Mouse (Mus musculus) cerebellum, adult 2 months (tissue): Measurements from ENCODE around the gene Slc8a3. TPM values are rescaled to one million over a fixed set of nuclear protein-coding genes. Genes with fewer than 3 reads are reported as not detected.

Experiments used
- DNase-seq, 2 experiments: peaks; one replicate each; pipeline ENCODE4 v3.0.0; 2021
- H3K27ac ChIP-seq: fragments of 200-500 bp; 2 replicates; pipeline ENCODE4 v1.5.1; 2012; ENCODE audit warnings: low read length, control low read depth, inconsistent platforms; ENCODE audit not compliant: insufficient read depth
- H3K27me3 ChIP-seq: fragments of 200-500 bp; 2 replicates; pipeline ENCODE4 v1.6.1; 2012; ENCODE audit warnings: inconsistent platforms, mild to moderate bottlenecking, low read length, moderate library complexity; ENCODE audit not compliant: control insufficient read depth, insufficient read depth
- H3K4me1 ChIP-seq: fragments of 200-500 bp; 2 replicates; pipeline ENCODE4 v1.6.1; 2011; ENCODE audit warnings: low read length; ENCODE audit not compliant: control insufficient read depth, insufficient read depth
- H3K4me3 ChIP-seq: fragments of 200-500 bp; replicated peaks from 2 replicates; pipeline ENCODE3; 2011; ENCODE audit warnings: mild to moderate bottlenecking, low read depth, low read length, control low read depth; ENCODE audit not compliant: insufficient read depth
- CTCF ChIP-seq: fragments of 200-500 bp; IDR thresholded peaks from 2 replicates; pipeline ENCODE4 v1.5.1; 2011; ENCODE audit warnings: low read depth, mild to moderate bottlenecking, control low read depth, low read length, moderate library complexity, borderline replicate concordance; ENCODE audit not compliant: insufficient read depth
- POLR2A ChIP-seq: fragments of 200-500 bp; IDR thresholded peaks from 2 replicates; pipeline ENCODE4 v1.6.1; 2011; ENCODE audit warnings: low read length, control low read depth, borderline replicate concordance; ENCODE audit not compliant: insufficient read depth
- WGBS: fragments of 180-500 bp; shearing (Covaris S2); methylation state at CpG from one replicate; pipeline ENCODE4 v1.1.7; 2018; 5-methylcytosine and 5-hydroxymethylcytosine counted together
- polyA plus RNA-seq: library from polyadenylated mRNA; depleted of rRNA; stranded (reverse); fragments of >200 nt; gene quantifications from 2 replicates; pipeline ENCODE4 v1.2.3, GENCODE M21; 2012

Gene Slc8a3
- polyA plus RNA-seq, 1 experiment = 24.2 TPM

GRCm38 (mm10) chr12:81269246-81269645 lies 63.7 kb downstream of the Slc8a3 start:
- H3K4me1 ChIP-seq = peaks cover 18% of the 10 kb centered on the region
- no peak for TF ChIP-seq POLR2A
- TF ChIP-seq CTCF = no peak
- DNase-seq = peak; percentile 43 to 78
- no peak overlapping the region for H3K27ac ChIP-seq
- 25% methylated on average over 5 of the region's 5 CpGs for WGBS
- no peaks in the 10 kb centered on the region for H3K27me3 ChIP-seq
- no peak overlapping the region for H3K4me3 ChIP-seq

- Histone ChIP-seq H3K4me3 (no peak overlapping the region), H3K4me1 (peaks cover under 1% of the 10 kb centered on the region; the same call in 1 of the 2 replicates), H3K27ac (no peak overlapping the region), H3K27me3 (no peaks in the 10 kb centered on the region)
- DNase-seq = no peak
- WGBS = 87% methylated on average over 6 of the region's 6 CpGs
- TF ChIP-seq CTCF (no peak), POLR2A (no peak)
Measured at GRCm38 (mm10) chr12:81262821-81263220, 70.2 kb downstream of the Slc8a3 start.

GRCm38 (mm10) chr12:81258215-81258614 lies 74.8 kb downstream of the Slc8a3 start:
- no peak overlapping the region for H3K4me3 ChIP-seq
- no peak for TF ChIP-seq POLR2A
- TF ChIP-seq CTCF = no peak
- 94% methylated on average over 3 of the region's 3 CpGs for WGBS

GRCm38 (mm10) chr12:81245411-81245810 lies 87.6 kb downstream of the Slc8a3 start:
- 12% methylated on average over 6 of the region's 6 CpGs for WGBS
- TF ChIP-seq CTCF = no peak
- TF ChIP-seq POLR2A = no peak
- Histone ChIP-seq H3K4me1 (peaks cover 19% of the 10 kb centered on the region), H3K27ac (no peak overlapping the region; the same call in 1 of the 2 replicates), H3K27me3 (no peaks in the 10 kb centered on the region), H3K4me3 (no peak overlapping the region)
- DNase-seq = peak; percentile 51 to 60

More at GRCm38 (mm10) chr12:81258215-81258614, 74.8 kb downstream of the Slc8a3 start:
- Histone ChIP-seq H3K27me3 (no peaks in the 10 kb centered on the region), H3K27ac (no peak overlapping the region), H3K4me1 (no peaks in the 10 kb centered on the region)
- no peak for DNase-seq

GRCm38 (mm10) chr12:81244954-81245353 lies 88.0 kb downstream of the Slc8a3 start:
- Histone ChIP-seq H3K4me3 (no peak overlapping the region), H3K27ac (no peak overlapping the region), H3K4me1 (peaks cover 19% of the 10 kb centered on the region), H3K27me3 (no peaks in the 10 kb centered on the region)
- DNase-seq = peak in 1 of 2 experiments; percentile 32
- TF ChIP-seq CTCF = no peak
- TF ChIP-seq POLR2A = no peak
- WGBS = 14% methylated on average over 7 of the region's 7 CpGs

- Histone ChIP-seq H3K27ac (no peak overlapping the region), H3K27me3 (no peaks in the 10 kb centered on the region), H3K4me3 (no peak overlapping the region), H3K4me1 (peaks cover 19% of the 10 kb centered on the region)
- TF ChIP-seq CTCF (no peak), POLR2A (no peak)
- 76% methylated on average over 1 of the region's 1 CpGs for WGBS
- DNase-seq = peak; percentile 35 to 50
Measured at GRCm38 (mm10) chr12:81244492-81244891, 88.5 kb downstream of the Slc8a3 start.

DNA sequence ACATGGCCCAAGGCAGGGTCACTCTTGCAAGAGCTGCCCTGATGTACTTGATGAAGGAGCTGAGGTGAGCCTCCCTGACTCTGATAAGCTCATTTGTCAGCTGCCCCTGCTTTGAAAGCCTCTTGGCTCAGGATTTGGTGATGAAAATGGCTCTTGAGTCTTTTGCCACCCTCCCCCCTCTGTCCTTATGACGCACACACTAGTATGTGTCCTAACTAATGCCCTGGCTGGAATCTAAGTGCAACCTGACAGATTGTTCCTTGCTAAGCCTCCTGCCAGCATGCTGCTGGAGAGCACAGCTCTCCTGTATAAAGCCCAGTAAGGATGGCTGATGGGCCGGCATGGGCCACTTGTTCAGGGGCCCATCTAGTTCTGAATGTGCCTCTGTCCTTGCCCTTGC lies 91.3 kb downstream of the Slc8a3 start:
- Histone ChIP-seq H3K4me3 (no peak overlapping the region), H3K27ac (no peak overlapping the region), H3K4me1 (peaks cover 19% of the 10 kb centered on the region), H3K27me3 (no peaks in the 10 kb centered on the region)
- WGBS = 12% methylated on average over 2 of the region's 2 CpGs
- DNase-seq = peak; percentile 63 to 81
- TF ChIP-seq CTCF (no peak), POLR2A (no peak)

DNA sequence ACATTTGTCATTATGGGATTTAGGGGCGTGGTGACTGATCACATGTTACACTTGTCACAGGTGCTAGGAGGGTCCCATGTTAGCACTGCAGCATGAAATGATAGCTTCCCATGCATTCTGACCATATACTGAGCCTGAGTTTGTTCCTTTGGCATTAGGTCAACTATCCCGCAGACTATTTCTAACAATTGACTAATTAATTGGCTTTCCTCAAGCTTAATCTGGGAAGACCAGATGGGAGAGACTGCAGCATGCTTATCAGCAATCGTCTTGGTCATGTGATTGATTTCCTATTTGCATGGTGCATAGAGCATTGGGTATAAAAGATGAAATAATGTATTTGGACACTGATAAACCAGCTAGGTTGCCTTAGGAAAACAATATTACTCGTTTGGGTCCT lies 91.9 kb downstream of the Slc8a3 start:
- Histone ChIP-seq H3K27ac (no peak overlapping the region), H3K27me3 (no peaks in the 10 kb centered on the region), H3K4me1 (peaks cover 19% of the 10 kb centered on the region), H3K4me3 (no peak overlapping the region)
- TF ChIP-seq CTCF (no peak), POLR2A (no peak)
- DNase-seq = peak in 1 of 2 experiments; percentile 42
- 47% methylated on average over 4 of the region's 4 CpGs for WGBS

GRCm38 (mm10) chr12:81237158-81237557 lies 95.8 kb downstream of the Slc8a3 start:
- Histone ChIP-seq H3K27ac (no peak overlapping the region), H3K4me1 (peaks cover 26% of the 10 kb centered on the region; the same call in 1 of the 2 replicates), H3K4me3 (no peak overlapping the region), H3K27me3 (no peaks in the 10 kb centered on the region)
- 96% methylated on average over 1 of the region's 1 CpGs for WGBS
- no peak for DNase-seq
- TF ChIP-seq POLR2A = no peak
- TF ChIP-seq CTCF = no peak
